Mouse (Mus musculus) heart, postnatal 10 days (tissue): ENCODE measurements around the gene Nkain2. TPM values are rescaled to one million over a fixed set of nuclear protein-coding genes. Genes with fewer than 3 reads are reported as not detected.
"Not testable (repeated sequence)": the region's sequence is repeated elsewhere in the genome, so short reads cannot be mapped to it uniquely, and the experiment has no call there.

Experiments used
- DNase-seq, 2 experiments: peaks; one replicate each; pipeline ENCODE4 v3.0.0; 2021
- intact Hi-C: fragments of 180-260 bp; cut with DNase I; formaldehyde crosslinking; loops from one replicate; pipeline ENCODE4 v1.15.1; 2025
- total RNA-seq, 2 experiments: library from RNA; stranded (reverse); gene quantifications; 2 replicates each; pipeline ENCODE4 v1.2.3; 2021

Gene Nkain2
- total RNA-seq, 2 experiments from 2014 or later = 0.17 to 0.69 TPM

DNA sequence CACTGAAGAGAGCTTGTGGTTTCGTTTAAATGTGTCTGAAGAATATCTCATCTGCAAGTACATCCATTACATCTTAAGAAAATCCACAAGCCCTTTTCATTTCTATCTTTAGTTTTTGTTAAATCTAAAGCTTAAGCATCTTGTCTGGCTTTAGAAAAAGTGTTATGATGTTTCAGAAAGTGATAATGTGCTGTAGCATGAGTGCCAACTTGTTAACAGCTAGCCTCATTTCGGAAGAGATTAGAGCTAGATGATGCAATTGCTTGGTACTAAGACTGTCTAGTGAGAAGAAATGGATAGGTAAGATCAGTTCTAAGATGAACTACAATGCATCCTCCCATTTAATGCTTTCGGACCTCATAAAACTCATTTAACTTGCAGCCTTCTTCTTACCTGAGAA, 707.3 kb downstream of the Nkain2 start:
- no peak for DNase-seq
- intact Hi-C loops = no loop called here

- DNase-seq = no peak
- intact Hi-C loops = no loop called here
These were observed 798.9 kb downstream of the Nkain2 start for GRCm38 (mm10) chr10:32091354-32091753.

DNA sequence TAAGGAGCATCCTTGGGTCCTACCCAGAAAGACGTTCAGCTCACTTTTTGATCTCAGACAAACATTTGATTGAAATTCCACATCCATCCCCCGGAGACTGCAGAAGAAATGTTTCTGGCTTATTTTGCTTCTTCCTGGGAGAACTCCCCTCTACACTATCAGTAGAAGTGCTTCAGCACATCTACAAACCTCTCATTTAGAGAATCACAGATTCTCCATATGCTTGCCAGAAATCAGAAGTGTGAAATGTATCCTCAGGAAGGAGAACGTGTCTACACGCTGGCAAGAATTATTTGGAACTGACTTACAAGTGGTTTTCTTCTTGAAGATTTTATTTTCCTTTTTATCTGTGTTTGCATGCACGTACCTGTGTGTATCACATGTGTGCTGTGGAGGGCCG, 829.9 kb downstream of the Nkain2 start:
- intact Hi-C loops = no loop called here
- DNase-seq = no peak

DNA sequence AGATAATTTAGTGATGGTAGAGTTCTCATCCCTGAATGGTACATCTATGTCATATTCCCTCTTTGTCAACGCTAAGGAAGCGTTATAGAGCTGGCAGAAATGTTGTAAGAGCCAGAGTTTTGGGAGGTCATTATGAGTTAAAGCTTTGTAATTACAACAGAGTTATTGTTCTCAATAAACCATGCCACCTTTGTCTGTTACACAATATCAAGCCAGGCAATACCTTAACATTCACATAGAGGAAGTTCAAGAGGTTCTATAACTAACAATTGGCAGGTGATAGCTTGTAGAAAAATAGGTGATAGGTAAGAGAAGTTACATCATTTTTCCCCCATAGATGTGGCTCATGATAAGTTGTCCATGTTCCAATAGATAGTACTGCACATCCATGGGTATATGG, 832.0 kb downstream of the Nkain2 start:
- no peak for DNase-seq
- intact Hi-C loops = no loop called here

- intact Hi-C loops = no loop called here
- no peak for DNase-seq
These were observed 837.5 kb downstream of the Nkain2 start for GRCm38 (mm10) chr10:32052546-32053295.

- intact Hi-C loops = no loop called here
- peak in 1 of 2 experiments; percentile 24 for DNase-seq
These were observed 838.2 kb downstream of the Nkain2 start for GRCm38 (mm10) chr10:32052045-32052444.

DNA sequence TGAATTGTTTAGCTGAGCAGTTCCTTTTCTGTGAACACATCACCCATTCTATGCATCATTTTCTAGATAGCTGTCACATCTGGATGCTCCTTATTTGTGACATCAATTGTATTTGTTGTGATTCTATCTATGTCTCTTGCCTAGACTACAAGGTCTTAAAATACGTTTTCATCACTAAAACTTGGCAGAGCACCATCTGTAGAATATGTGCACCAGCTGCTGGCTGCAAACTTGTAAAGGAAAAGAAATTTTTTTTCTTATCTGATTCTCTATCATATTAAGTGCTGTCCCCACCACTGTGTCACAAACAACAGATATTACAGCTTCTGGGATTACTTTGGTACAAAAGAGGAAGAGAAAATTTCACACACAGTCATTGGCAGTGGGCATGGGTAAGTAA, 860.3 kb downstream of the Nkain2 start:
- intact Hi-C loops = no loop called here
- no peak for DNase-seq

DNA sequence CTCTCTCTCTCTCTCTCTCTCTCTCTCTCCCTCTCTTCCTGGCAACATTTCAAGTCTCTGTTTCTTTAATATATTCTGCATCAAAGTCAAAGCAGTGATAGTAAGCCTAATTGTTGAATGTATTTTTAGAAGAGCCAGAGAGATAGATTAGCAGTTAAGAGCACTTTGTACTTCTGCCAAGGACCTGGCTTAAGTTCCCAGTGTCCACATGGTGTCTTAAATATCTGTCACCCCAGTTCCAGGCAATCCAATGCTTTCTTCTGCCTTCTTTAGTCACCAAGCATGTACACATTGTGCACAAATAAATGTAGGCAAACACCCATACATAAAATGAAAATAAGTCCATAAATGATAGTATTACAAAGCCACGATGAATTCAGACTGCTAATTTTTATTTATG, 871.9 kb downstream of the Nkain2 start:
- intact Hi-C loops = no loop called here
- DNase-seq = no peak

- intact Hi-C loops = no loop called here
- DNase-seq = no peak
These were observed 889.0 kb downstream of the Nkain2 start for GRCm38 (mm10) chr10:32001216-32001753.

GRCm38 (mm10) chr10:31993205-31993604, 897.1 kb downstream of the Nkain2 start:
- peak in 1 of 2 experiments; percentile 2 for DNase-seq
- intact Hi-C loops = no loop called here

DNA sequence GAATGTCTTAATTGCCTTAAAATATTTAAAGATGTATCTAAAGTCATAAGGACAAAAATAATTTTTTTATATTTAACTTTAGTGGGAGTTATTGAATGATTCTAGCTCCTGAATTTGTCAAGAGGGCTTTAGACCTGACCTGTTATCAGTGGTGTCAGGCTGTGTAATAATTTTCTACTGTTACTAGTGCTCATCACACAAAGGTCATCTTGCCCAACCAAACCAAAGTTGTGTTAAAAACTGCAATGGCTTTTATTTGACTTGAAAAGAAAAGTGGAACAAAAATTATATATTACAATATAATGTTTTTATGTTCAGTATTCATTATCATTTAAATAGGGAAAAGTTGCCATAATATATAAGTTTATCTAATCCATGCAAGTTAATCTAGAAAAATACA, 911.9 kb downstream of the Nkain2 start:
- intact Hi-C loops = no loop called here
- no peak for DNase-seq

- intact Hi-C loops = no loop called here
- DNase-seq = no peak
These were observed 943.0 kb downstream of the Nkain2 start for GRCm38 (mm10) chr10:31947178-31947726.

GRCm38 (mm10) chr10:31931961-31932360, 958.3 kb downstream of the Nkain2 start:
- DNase-seq = no peak
- intact Hi-C loops = no loop called here

GRCm38 (mm10) chr10:31927657-31928056, 962.6 kb downstream of the Nkain2 start:
- intact Hi-C loops = no loop called here
- DNase-seq = peak; percentile 5 to 28

DNA sequence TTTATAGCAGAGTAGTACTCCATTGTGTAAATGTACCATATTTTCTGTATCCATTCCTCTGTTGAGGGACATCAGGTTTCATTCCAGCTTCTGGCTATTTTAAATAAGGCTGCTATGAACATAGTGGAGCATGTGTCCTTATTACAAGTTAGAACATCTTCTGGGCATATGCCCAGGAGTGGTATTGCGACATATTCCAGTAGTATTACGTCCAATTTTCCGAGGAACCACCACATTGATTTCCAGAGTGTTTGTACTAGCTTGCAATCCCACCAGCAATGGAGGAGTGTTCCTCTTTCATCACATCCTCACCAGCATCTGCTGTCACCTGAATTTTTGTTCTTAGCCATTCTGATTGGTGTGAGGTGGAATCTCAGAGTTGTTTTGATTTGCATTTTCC, 969.4 kb downstream of the Nkain2 start:
- DNase-seq, intact Hi-C loops: not testable (repeated sequence)

DNA sequence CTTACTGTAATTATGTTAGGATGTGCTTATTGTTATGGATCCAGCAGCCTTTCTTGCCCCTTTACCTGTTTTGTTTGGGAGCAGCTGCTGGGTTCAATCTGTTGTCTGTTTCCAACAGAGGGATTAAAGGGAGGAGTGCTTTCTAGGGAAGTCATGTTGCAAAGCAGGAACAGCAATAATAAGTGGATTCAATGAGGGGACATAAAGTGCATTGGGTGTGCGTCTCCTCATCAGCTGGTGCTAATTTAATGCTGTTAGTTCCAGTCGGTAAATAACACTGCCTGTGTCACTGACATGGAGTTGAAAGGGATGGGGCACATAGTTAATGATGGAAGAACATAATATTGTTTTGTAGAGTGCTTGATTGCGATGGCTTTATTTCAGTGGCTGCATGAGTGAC, 982.8 kb downstream of the Nkain2 start:
- intact Hi-C loops = no loop called here
- DNase-seq = no peak

- intact Hi-C loops = no loop called here
- DNase-seq = no peak
These were observed 990.8 kb downstream of the Nkain2 start for GRCm38 (mm10) chr10:31899501-31899900.

DNA sequence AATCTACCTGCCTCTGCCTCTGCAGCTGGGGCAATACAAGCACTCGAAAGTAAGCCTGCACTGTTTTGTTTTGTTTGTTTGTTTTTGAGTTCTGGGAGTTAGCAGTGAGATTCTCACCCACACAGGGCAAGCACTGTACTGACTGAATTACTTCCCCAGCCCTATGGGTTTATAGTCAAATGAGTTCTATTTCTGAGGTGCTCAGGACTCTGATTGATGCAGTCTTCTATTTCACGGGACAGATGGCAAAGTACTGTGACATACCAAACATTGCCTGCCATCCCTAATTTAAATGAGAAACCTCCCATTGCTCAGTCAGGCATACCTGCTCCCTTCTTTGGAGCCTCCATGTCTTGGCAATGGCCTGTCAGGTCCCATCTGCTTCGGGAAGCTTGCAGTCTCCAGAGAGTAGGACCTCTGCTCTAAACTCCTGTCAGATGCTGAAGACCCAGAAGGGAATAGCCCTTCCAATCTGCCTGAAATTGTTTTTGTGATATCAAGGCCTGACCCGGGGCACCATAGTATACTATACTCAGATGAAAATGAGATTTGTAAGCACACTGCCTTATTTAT, 1016.9 kb downstream of the Nkain2 start:
- intact Hi-C loops = loop anchor here (2.0 kb wide), 1 partner anchor 19 kb away; no protein-coding TSS in a partner anchor
- no peak for DNase-seq

- intact Hi-C loops = no loop called here
- no peak for DNase-seq
These were observed 1022.0 kb downstream of the Nkain2 start for GRCm38 (mm10) chr10:31868275-31868674.

DNA sequence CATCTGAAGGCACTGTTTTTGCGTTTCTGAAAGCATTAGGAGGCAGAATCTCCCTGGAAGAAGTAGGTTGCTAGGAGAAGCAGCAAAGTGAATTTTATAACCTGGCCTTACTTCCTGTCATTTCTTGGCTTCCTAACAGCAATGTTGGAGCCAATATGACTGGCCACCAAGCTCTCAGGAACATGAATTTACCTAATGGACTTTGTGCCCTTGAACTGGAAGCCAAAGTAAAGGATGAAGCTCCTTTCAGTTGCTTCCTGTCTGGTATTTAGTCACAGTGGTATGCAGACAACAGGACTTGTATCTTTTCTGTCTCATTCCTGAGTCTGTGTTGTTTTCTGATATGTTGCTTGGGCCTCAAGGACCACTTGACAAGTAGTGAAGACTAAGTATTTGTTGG, 1063.2 kb downstream of the Nkain2 start:
- peak in 1 of 2 experiments; percentile 1 for DNase-seq
- intact Hi-C loops = no loop called here

GRCm38 (mm10) chr10:31812543-31812942, 1077.7 kb downstream of the Nkain2 start:
- DNase-seq = no peak
- intact Hi-C loops = no loop called here
